Mouse (Mus musculus): ENCODE results near the gene Ralgapa1. TPM values are rescaled to one million over a fixed set of nuclear protein-coding genes. Genes with fewer than 3 reads are reported as not detected.
"Not testable (repeated sequence)": the region's sequence is repeated elsewhere in the genome, so short reads cannot be mapped to it uniquely, and the experiment has no call there.

Ralgapa1 gene
- polyA plus RNA-seq, 1 experiment from 2014 or later: 15.9 TPM

GRCm38 (mm10) chr12:55560025-55560690 lies 260.8 kb downstream of the Ralgapa1 start:
- Histone ChIP-seq H3K9ac (no peak overlapping the region), H3K27me3 (replicated peaks) (no peaks in the 10 kb centered on the region), H3K4me1 (no peaks in the 10 kb centered on the region), H3K4me2 (peak overlapping the region; percentile 57), H3K4me3 (replicated peaks) (peak overlapping the region; percentile 32), H3K36me3 (no peaks in the 10 kb centered on the region), H3K9me3 (no peaks in the 10 kb centered on the region), H3K27ac (no peak overlapping the region)
- WGBS: 13% methylated on average over 19 of the region's 19 CpGs
- ATAC-seq (ENCODE audit: insufficient read depth, low FRiP score, low read depth): no peak; the same call in 1 of the 2 replicates

GRCm38 (mm10) chr12:55559184-55559855 lies 261.6 kb downstream of the Ralgapa1 start:
- Histone ChIP-seq H3K27me3 (replicated peaks) (no peaks in the 10 kb centered on the region), H3K9me3 (no peaks in the 10 kb centered on the region), H3K4me3 (replicated peaks) (no peak overlapping the region), H3K4me2 (no peak overlapping the region), H3K9ac (no peak overlapping the region), H3K4me1 (no peaks in the 10 kb centered on the region), H3K36me3 (no peaks in the 10 kb centered on the region), H3K27ac (no peak overlapping the region)
- 81% methylated on average over 12 of the region's 12 CpGs for WGBS
- ATAC-seq (ENCODE audit: insufficient read depth, low FRiP score, low read depth): no peak

GRCm38 (mm10) chr12:55557866-55558265 lies 263.1 kb downstream of the Ralgapa1 start:
- 76% methylated on average over 6 of the region's 6 CpGs for WGBS
- H3K4me1 ChIP-seq: no peaks in the 10 kb centered on the region
- no peaks in the 10 kb centered on the region for H3K36me3 ChIP-seq
- ATAC-seq (ENCODE audit: insufficient read depth, low FRiP score, low read depth): no peak
- H3K27me3 ChIP-seq (replicated peaks): no peaks in the 10 kb centered on the region
- H3K9me3 ChIP-seq: no peaks in the 10 kb centered on the region
- H3K27ac ChIP-seq: no peak overlapping the region
- no peak overlapping the region for H3K4me3 ChIP-seq (replicated peaks)
- H3K9ac ChIP-seq: no peak overlapping the region
- no peak overlapping the region for H3K4me2 ChIP-seq

GRCm38 (mm10) chr12:55554901-55555300 lies 266.1 kb downstream of the Ralgapa1 start:
- H3K4me3 ChIP-seq (replicated peaks); H3K9ac ChIP-seq; H3K4me2 ChIP-seq; H3K4me1 ChIP-seq; H3K36me3 ChIP-seq; H3K27ac ChIP-seq; ATAC-seq (ENCODE audit: insufficient read depth, low FRiP score, low read depth); H3K27me3 ChIP-seq (replicated peaks); H3K9me3 ChIP-seq: not testable (repeated sequence)
- WGBS: 76% methylated on average over 6 of the region's 6 CpGs

Small RNA genes within 50 kb of the gene (microRNA-seq; reads per million reads assigned to microRNA genes)
- 2.1 reads per million, percentile 4 among the genes with 10 or more reads in this experiment for gene Gm23394

Other genes with a start within 250 kb of the Ralgapa1 start
- gene Insm2, start 221.7 kb downstream of the Ralgapa1 start, polyA plus RNA-seq (2015; fragmentation: Nextera tagmentation; extraction: Ambion mirVana): 0.14 and 0.40 TPM in 2 replicates
- gene Brms1l, start 15.2 kb upstream of the Ralgapa1 start, polyA plus RNA-seq (2015; fragmentation: Nextera tagmentation; extraction: Ambion mirVana): 33.7 and 34.0 TPM in 2 replicates